22 mouse cellular contexts compared by ENCODE assay signal in the genomic region with DNA sequence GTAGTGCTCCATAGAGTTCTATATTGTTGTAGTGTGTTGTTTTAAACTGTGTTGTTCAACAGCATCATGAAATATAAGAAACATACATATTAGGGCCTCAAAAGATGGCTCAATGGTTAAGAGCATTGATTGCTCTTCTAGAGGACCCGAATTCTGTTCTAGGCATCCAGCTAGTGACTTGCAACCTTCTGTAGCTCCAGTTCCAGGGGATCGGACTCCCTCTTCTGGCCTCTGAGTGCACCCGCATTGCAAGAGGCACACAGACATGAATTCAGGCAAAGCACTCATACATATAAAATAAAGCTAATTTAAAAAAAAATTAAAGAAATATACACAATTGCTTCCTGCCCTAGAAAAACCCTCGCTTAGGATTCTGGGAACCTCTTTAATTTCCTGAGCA. TPM values are rescaled to one million over a fixed set of nuclear protein-coding genes. Genes with fewer than 3 reads are reported as not detected.
DNase-seq lines count a peak whose midpoint lies in the region; ATAC-seq and TF ChIP-seq lines count a peak whose summit lies in the region.
"Had no signal": no experiment of that assay in that cellular context is flagged by ENCODE, and none has a peak within 500 bp of the region (broad histone marks: within the 10 kb centered on the region; RNA-seq: fewer than 3 reads in every experiment).

No protein-coding gene starts in this region.

- H3K4me3 ChIP-seq in intestine, postnatal 0 days (ENCODE audit: low read depth, low read length): no peak overlapping the region
- H3K4me3 ChIP-seq in intestine, embryonic 15.5 days (replicated peaks): no peak overlapping the region
- no peak overlapping the region for H3K4me3 ChIP-seq in ES-Bruce4 (ENCODE audit: low read depth, low read length)
- H3K4me3 ChIP-seq in left cerebral cortex, adult 2 months: no peak overlapping the region
- H3K4me3 ChIP-seq: embryonic facial prominence, embryonic 15.5 days; erythroblast, embryonic 14.5 days; forebrain, embryonic 10.5 days; heart, embryonic 12.5 days; hindbrain, embryonic 10.5 days had no signal

- no peaks in the 10 kb centered on the region; the same call in 1 of the 2 replicates for H3K4me1 ChIP-seq in intestine, postnatal 0 days (replicated peaks; ENCODE audit: control insufficient read depth, insufficient read depth, low read length)
- no peaks in the 10 kb centered on the region for H3K4me1 ChIP-seq in intestine, embryonic 15.5 days (replicated peaks)
- H3K4me1 ChIP-seq in ES-Bruce4 (ENCODE audit: control insufficient read depth, insufficient read depth, low read length): peaks cover 5% of the 10 kb centered on the region
- H3K4me1 ChIP-seq: embryonic facial prominence, embryonic 15.5 days; forebrain, embryonic 10.5 days; heart, embryonic 12.5 days; hindbrain, embryonic 10.5 days had no signal

- no peak overlapping the region for H3K9ac ChIP-seq in intestine, postnatal 0 days (ENCODE audit: low read depth, low read length)
- H3K9ac ChIP-seq in intestine, embryonic 15.5 days: no peak overlapping the region
- no peak overlapping the region for H3K9ac ChIP-seq in ES-Bruce4 (ENCODE audit: low read depth, poor library complexity, severe bottlenecking)
- H3K9ac ChIP-seq: embryonic facial prominence, embryonic 15.5 days; heart, embryonic 12.5 days; hindbrain, embryonic 14.5 days had no signal

- intact Hi-C loops in left cerebral cortex, adult 2 months (cut with DNase I): no loop called here

- no peak overlapping the region for H3K27ac ChIP-seq in intestine, postnatal 0 days (ENCODE audit: low read depth, low read length)
- no peak overlapping the region for H3K27ac ChIP-seq in intestine, embryonic 15.5 days
- H3K27ac ChIP-seq in ES-Bruce4 (ENCODE audit: insufficient read depth, low read length): no peak overlapping the region
- no peak overlapping the region for H3K27ac ChIP-seq in left cerebral cortex, adult 2 months
- H3K27ac ChIP-seq: embryonic facial prominence, embryonic 15.5 days; forebrain, embryonic 10.5 days; hindbrain, embryonic 10.5 days; hindbrain, embryonic 14.5 days had no signal

- peak; percentile 19; the same call in 1 of the 2 replicates for TF ChIP-seq CTCF in intestine, postnatal 0 days (IDR thresholded peaks at IDR 0.05; ENCODE audit: low read depth)
- TF ChIP-seq CTCF in ES-Bruce4 (IDR thresholded peaks at IDR 0.05; ENCODE audit: low read depth, low read length): peak; percentile 49
- no peak for TF ChIP-seq CTCF in left cerebral cortex, adult 2 months (IDR thresholded peaks at IDR 0.05)

- no peaks in the 10 kb centered on the region for H3K27me3 ChIP-seq in intestine, postnatal 0 days (replicated peaks; ENCODE audit: control insufficient read depth, insufficient read depth, low read length)
- no peaks in the 10 kb centered on the region for H3K27me3 ChIP-seq in intestine, embryonic 15.5 days (replicated peaks)
- no peaks in the 10 kb centered on the region for H3K27me3 ChIP-seq in ES-Bruce4 (ENCODE audit: control insufficient read depth, insufficient read depth, low read length, poor library complexity, severe bottlenecking)
- H3K27me3 ChIP-seq: embryonic facial prominence, embryonic 15.5 days; heart, embryonic 12.5 days had no signal

- H3K36me3 ChIP-seq in intestine, postnatal 0 days (ENCODE audit: control insufficient read depth, insufficient read depth): no peaks in the 10 kb centered on the region
- no peaks in the 10 kb centered on the region for H3K36me3 ChIP-seq in intestine, embryonic 15.5 days
- no peaks in the 10 kb centered on the region for H3K36me3 ChIP-seq in ES-Bruce4 (ENCODE audit: control insufficient read depth, insufficient read depth, low read length, poor library complexity, severe bottlenecking)
- H3K36me3 ChIP-seq: embryonic facial prominence, embryonic 15.5 days; forebrain, embryonic 10.5 days; G1E; heart, embryonic 12.5 days; hindbrain, embryonic 10.5 days had no signal

- no peaks in the 10 kb centered on the region for H3K9me3 ChIP-seq in intestine, postnatal 0 days (ENCODE audit: control insufficient read depth)
- no peaks in the 10 kb centered on the region for H3K9me3 ChIP-seq in intestine, embryonic 15.5 days
- H3K9me3 ChIP-seq in ES-Bruce4 (replicated peaks; ENCODE audit: control insufficient read depth, insufficient read depth, low read length, poor library complexity, severe bottlenecking): no peaks in the 10 kb centered on the region
- H3K9me3 ChIP-seq: embryonic facial prominence, embryonic 15.5 days; forebrain, embryonic 10.5 days; G1E; heart, embryonic 12.5 days; hindbrain, embryonic 10.5 days had no signal

- H3K4me2 ChIP-seq in intestine, postnatal 0 days (replicated peaks; ENCODE audit: low read depth): no peak overlapping the region
- H3K4me2 ChIP-seq in intestine, embryonic 15.5 days (replicated peaks): no peak overlapping the region
- H3K4me2 ChIP-seq: embryonic facial prominence, embryonic 15.5 days; heart, embryonic 12.5 days; hindbrain, embryonic 14.5 days had no signal

- DNase-seq in R1 (ENCODE audit: low read depth, low spot score): peak; percentile 74
- DNase-seq in left cerebral cortex, adult 2 months (ENCODE audit: extremely low spot score in 1 of 2, low spot score in 2 of 2): no peak
- no peak for DNase-seq in frontal cortex, adult 2 months (ENCODE audit: extremely low spot score in 1 of 2, low spot score in 1 of 2)
- DNase-seq in spleen, adult 18-20 months: no peak
- DNase-seq: adrenal gland, adult 8-10 months; adrenal gland, postnatal 36 days; cerebellum, adult 11 months; cerebellum, adult 8-10 months; cerebellum, postnatal 14 days; embryo, embryonic 11 days; gastrocnemius, postnatal 25 days had no signal

- WGBS in intestine, postnatal 0 days: 86% methylated on average over 4 of the region's 4 CpGs
- WGBS in intestine, embryonic 15.5 days: 82% methylated on average over 4 of the region's 4 CpGs

- no peak for TF ChIP-seq POLR2A in ES-Bruce4 (IDR thresholded peaks at IDR 0.05; ENCODE audit: insufficient read depth, low read length)

- ATAC-seq in intestine, postnatal 0 days: no peak
- ATAC-seq in intestine, embryonic 15.5 days: no peak
- ATAC-seq: forebrain, embryonic 14.5 days had no signal

- no peak for TF ChIP-seq EP300 in ES-Bruce4 (IDR thresholded peaks at IDR 0.05; ENCODE audit: insufficient read depth, low read depth, low read length)

RNA-seq across cellular contexts. Expression of gene Rab7, which starts 16.3 kb away (rescaled TPM):
- polyA plus RNA-seq in intestine, postnatal 0 days (2015; fragmentation: Nextera tagmentation; extraction: Ambion mirVana): 219 and 226 TPM in 2 replicates
- 243 and 244 TPM in 2 replicates for polyA plus RNA-seq in intestine, embryonic 15.5 days (2015; fragmentation: Nextera tagmentation; extraction: Ambion mirVana)
- polyA plus RNA-seq in ES-Bruce4 (2011; ENCODE audit: insufficient read depth, insufficient read length, low read depth, missing spikeins): 154 and 163 TPM in 2 replicates
- 100 to 1,000 TPM; 314 to 317 TPM for total RNA-seq in left cerebral cortex, adult 2 months (2021)
- 388 and 392 TPM in 2 replicates for polyA plus RNA-seq in frontal cortex, adult 2 months (2012; rRNA removed)

RNA-seq across cellular contexts. Expression of gene Rpn1, which starts 22.9 kb away (rescaled TPM):
- polyA plus RNA-seq in intestine, postnatal 0 days (2015; fragmentation: Nextera tagmentation; extraction: Ambion mirVana): 164 and 184 TPM in 2 replicates
- 423 and 425 TPM in 2 replicates for polyA plus RNA-seq in intestine, embryonic 15.5 days (2015; fragmentation: Nextera tagmentation; extraction: Ambion mirVana)
- polyA plus RNA-seq in ES-Bruce4 (2011; ENCODE audit: insufficient read depth, insufficient read length, low read depth, missing spikeins): 222 and 238 TPM in 2 replicates
- 100 to 1,000 TPM; 172 to 184 TPM for total RNA-seq in left cerebral cortex, adult 2 months (2021)
- 125 and 138 TPM in 2 replicates for polyA plus RNA-seq in frontal cortex, adult 2 months (2012; rRNA removed)
